Mouse (Mus musculus) heart, embryonic 15.5 days (tissue): ENCODE results near the gene Morn2. TPM values are rescaled to one million over a fixed set of nuclear protein-coding genes. Genes with fewer than 3 reads are reported as not detected.
A peak's percentile ranks its signal among the peaks of the same experiment; 100 is the strongest.

Source experiments
- ATAC-seq: fragments of 200-750 bp; cut with Nextera tagmentation; replicated peaks from 2 replicates; pipeline ENCODE4 v1.8.0; 2017; ENCODE audit warnings: low read depth, moderate TSS enrichment; ENCODE audit not compliant: insufficient number of reproducible peaks, insufficient read depth, low FRiP score
- H3K27ac ChIP-seq: fragments of 300-500 bp; sonication (generic); 2 replicates; pipeline ENCODE4 v1.5.1; 2015; ENCODE audit warnings: mild to moderate bottlenecking, inconsistent platforms
- H3K27me3 ChIP-seq: fragments of 300-500 bp; sonication (generic); 2 replicates; pipeline ENCODE4 v1.6.1; 2015; ENCODE audit warnings: inconsistent platforms
- H3K36me3 ChIP-seq: fragments of 300-500 bp; sonication (generic); 2 replicates; pipeline ENCODE4 v1.6.1; 2015; ENCODE audit warnings: mild to moderate bottlenecking, inconsistent platforms
- H3K4me1 ChIP-seq: fragments of 300-500 bp; sonication (generic); replicated peaks from 2 replicates; pipeline ENCODE4 v1.6.1; 2015; ENCODE audit warnings: inconsistent platforms
- H3K4me2 ChIP-seq: fragments of 300-500 bp; sonication (generic); 2 replicates; pipeline ENCODE4 v1.6.1; 2015; ENCODE audit warnings: inconsistent platforms, mild to moderate bottlenecking, moderate library complexity
- H3K4me3 ChIP-seq: fragments of 300-500 bp; sonication (generic); 2 replicates; pipeline ENCODE4 v1.5.1; 2015; ENCODE audit warnings: mild to moderate bottlenecking, inconsistent platforms
- H3K9ac ChIP-seq: fragments of 300-500 bp; sonication (generic); 2 replicates; pipeline ENCODE4 v1.6.1; 2015; ENCODE audit warnings: mild to moderate bottlenecking, inconsistent platforms
- H3K9me3 ChIP-seq: fragments of 300-500 bp; sonication (generic); replicated peaks from 2 replicates; pipeline ENCODE4 v1.6.1; 2016; ENCODE audit warnings: inconsistent platforms
- WGBS: fragments of 180-500 bp; shearing (Covaris S2); methylation state at CpG from one replicate; pipeline ENCODE4 v1.1.7; 2015; ENCODE audit warnings: mixed read lengths; 5-methylcytosine and 5-hydroxymethylcytosine counted together
- polyA plus RNA-seq: library from polyadenylated mRNA; unstranded; fragments of >200 nt; fragmentation: Nextera tagmentation; extraction: Ambion mirVana; gene quantifications from 2 replicates; pipeline ENCODE4 v1.2.1, GENCODE M21; 2015

The Morn2 gene
- polyA plus RNA-seq, 1 experiment from 2014 or later: 23.8 TPM

- H3K27me3 ChIP-seq: no peaks in the 10 kb centered on the region
- peak overlapping the region; percentile 51 for H3K27ac ChIP-seq
- peaks cover 11% of the 10 kb centered on the region for H3K36me3 ChIP-seq
- H3K9ac ChIP-seq: no peak overlapping the region
- H3K4me1 ChIP-seq: peaks cover 12% of the 10 kb centered on the region
- ATAC-seq: no peak
- H3K4me2 ChIP-seq: no peak overlapping the region
- H3K9me3 ChIP-seq: no peaks in the 10 kb centered on the region
- no peak overlapping the region for H3K4me3 ChIP-seq
- WGBS: 60% methylated on average over 4 of the region's 4 CpGs
These were observed 5.6 kb upstream of the Morn2 start for GRCm38 (mm10) chr17:80284446-80284845.

GRCm38 (mm10) chr17:80288012-80288411 is 2.0 kb upstream of the Morn2 start:
- Histone ChIP-seq H3K27me3 (no peaks in the 10 kb centered on the region), H3K27ac (no peak overlapping the region), H3K4me3 (no peak overlapping the region), H3K9ac (no peak overlapping the region), H3K9me3 (no peaks in the 10 kb centered on the region), H3K4me2 (no peak overlapping the region), H3K36me3 (no peaks in the 10 kb centered on the region), H3K4me1 (peaks cover 12% of the 10 kb centered on the region)
- WGBS: 76% methylated on average over 6 of the region's 6 CpGs
- ATAC-seq: no peak

GRCm38 (mm10) chr17:80289280-80290073 is 526 bp upstream of the Morn2 start:
- WGBS: 1% methylated on average over 30 of the region's 30 CpGs
- H3K27ac ChIP-seq: peak overlapping the region; percentile 89
- H3K9ac ChIP-seq: peak overlapping the region; percentile 86
- no peaks in the 10 kb centered on the region for H3K27me3 ChIP-seq
- no peaks in the 10 kb centered on the region for H3K9me3 ChIP-seq
- peak overlapping the region; percentile 90 for H3K4me3 ChIP-seq
- peak; percentile 32; the same call in 1 of the 2 replicates for ATAC-seq
- H3K4me1 ChIP-seq: peaks cover 12% of the 10 kb centered on the region
- no peaks in the 10 kb centered on the region for H3K36me3 ChIP-seq
- peak overlapping the region; percentile 85 for H3K4me2 ChIP-seq

GRCm38 (mm10) chr17:80291148-80291547 is 1.1 kb downstream of the Morn2 start:
- no peak for ATAC-seq
- WGBS: 16% methylated on average over 2 of the region's 2 CpGs
- no peak overlapping the region for H3K4me3 ChIP-seq
- no peaks in the 10 kb centered on the region for H3K27me3 ChIP-seq
- H3K4me1 ChIP-seq: peaks cover 12% of the 10 kb centered on the region
- H3K36me3 ChIP-seq: no peaks in the 10 kb centered on the region
- H3K9me3 ChIP-seq: no peaks in the 10 kb centered on the region
- H3K27ac ChIP-seq: no peak overlapping the region
- no peak overlapping the region for H3K4me2 ChIP-seq
- no peak overlapping the region for H3K9ac ChIP-seq

GRCm38 (mm10) chr17:80295258-80295657 is 5.3 kb downstream of the Morn2 start:
- no peak overlapping the region for H3K27ac ChIP-seq
- no peak overlapping the region for H3K9ac ChIP-seq
- no peaks in the 10 kb centered on the region for H3K9me3 ChIP-seq
- no peaks in the 10 kb centered on the region for H3K27me3 ChIP-seq
- 76% methylated on average over 5 of the region's 5 CpGs for WGBS
- no peaks in the 10 kb centered on the region for H3K4me1 ChIP-seq
- no peak for ATAC-seq
- H3K36me3 ChIP-seq: no peaks in the 10 kb centered on the region
- no peak overlapping the region for H3K4me2 ChIP-seq
- no peak overlapping the region for H3K4me3 ChIP-seq

GRCm38 (mm10) chr17:80298844-80299243 is 8.8 kb downstream of the Morn2 start:
- Histone ChIP-seq H3K4me2 (no peak overlapping the region), H3K4me3 (no peak overlapping the region), H3K36me3 (no peaks in the 10 kb centered on the region), H3K9ac (no peak overlapping the region), H3K27ac (no peak overlapping the region), H3K4me1 (no peaks in the 10 kb centered on the region), H3K9me3 (no peaks in the 10 kb centered on the region), H3K27me3 (no peaks in the 10 kb centered on the region)
- 85% methylated on average over 5 of the region's 5 CpGs for WGBS
- ATAC-seq: no peak

- no peak for ATAC-seq
- Histone ChIP-seq H3K9me3 (no peaks in the 10 kb centered on the region), H3K27ac (no peak within 1 kb of the TSS), H3K36me3 (no peaks in the 10 kb centered on the region), H3K4me1 (peaks cover 6% of the 10 kb centered on the region), H3K27me3 (no peaks in the 10 kb centered on the region), H3K4me3 (no peak within 1 kb of the TSS), H3K4me2 (no peak within 1 kb of the TSS), H3K9ac (no peak within 1 kb of the TSS)
- 59% methylated on average over 1 of the region's 1 CpGs for WGBS
These were observed 17.2 kb downstream of the Morn2 start, which contains the start of gene Arhgef33 for GRCm38 (mm10) chr17:80307251-80307650. TSS of gene Arhgef33 (plus strand) at chr17:80307407.

- H3K9ac ChIP-seq: no peak overlapping the region
- no peak overlapping the region for H3K27ac ChIP-seq
- WGBS: 52% methylated on average over 9 of the region's 9 CpGs
- no peaks in the 10 kb centered on the region for H3K36me3 ChIP-seq
- H3K4me2 ChIP-seq: no peak overlapping the region
- no peaks in the 10 kb centered on the region for H3K9me3 ChIP-seq
- no peak overlapping the region for H3K4me3 ChIP-seq
- no peak for ATAC-seq
- H3K27me3 ChIP-seq: no peaks in the 10 kb centered on the region
- peaks cover 6% of the 10 kb centered on the region for H3K4me1 ChIP-seq
These were observed 21.8 kb downstream of the Morn2 start for GRCm38 (mm10) chr17:80311761-80312160.

GRCm38 (mm10) chr17:80312405-80312804 is 22.4 kb downstream of the Morn2 start:
- ATAC-seq: no peak
- H3K4me2 ChIP-seq: no peak overlapping the region
- 78% methylated on average over 4 of the region's 4 CpGs for WGBS
- no peaks in the 10 kb centered on the region for H3K27me3 ChIP-seq
- peaks cover 6% of the 10 kb centered on the region for H3K4me1 ChIP-seq
- no peak overlapping the region for H3K4me3 ChIP-seq
- no peaks in the 10 kb centered on the region for H3K36me3 ChIP-seq
- H3K27ac ChIP-seq: no peak overlapping the region
- no peak overlapping the region for H3K9ac ChIP-seq
- no peaks in the 10 kb centered on the region for H3K9me3 ChIP-seq

- no peaks in the 10 kb centered on the region for H3K27me3 ChIP-seq
- H3K9me3 ChIP-seq: no peaks in the 10 kb centered on the region
- H3K27ac ChIP-seq: no peak overlapping the region
- H3K9ac ChIP-seq: no peak overlapping the region
- no peak for ATAC-seq
- H3K36me3 ChIP-seq: no peaks in the 10 kb centered on the region
- H3K4me3 ChIP-seq: no peak overlapping the region
- no peak overlapping the region for H3K4me2 ChIP-seq
- 54% methylated on average over 6 of the region's 6 CpGs for WGBS
- H3K4me1 ChIP-seq: peaks cover 10% of the 10 kb centered on the region
These were observed 32.2 kb downstream of the Morn2 start for GRCm38 (mm10) chr17:80322228-80322627.

GRCm38 (mm10) chr17:80323015-80323414 is 33.0 kb downstream of the Morn2 start:
- no peak overlapping the region for H3K4me3 ChIP-seq
- no peak for ATAC-seq
- no peak overlapping the region for H3K9ac ChIP-seq
- H3K4me2 ChIP-seq: no peak overlapping the region
- no peaks in the 10 kb centered on the region for H3K9me3 ChIP-seq
- WGBS: 76% methylated on average over 4 of the region's 4 CpGs
- no peaks in the 10 kb centered on the region for H3K27me3 ChIP-seq
- H3K36me3 ChIP-seq: no peaks in the 10 kb centered on the region
- H3K4me1 ChIP-seq: peaks cover 10% of the 10 kb centered on the region
- H3K27ac ChIP-seq: no peak overlapping the region

GRCm38 (mm10) chr17:80323658-80324057 is 33.7 kb downstream of the Morn2 start:
- no peak overlapping the region for H3K4me3 ChIP-seq
- 50% methylated on average over 8 of the region's 8 CpGs for WGBS
- H3K4me1 ChIP-seq: peaks cover 10% of the 10 kb centered on the region
- no peak for ATAC-seq
- no peaks in the 10 kb centered on the region for H3K36me3 ChIP-seq
- H3K27ac ChIP-seq: no peak overlapping the region
- H3K4me2 ChIP-seq: no peak overlapping the region
- no peak overlapping the region for H3K9ac ChIP-seq
- no peaks in the 10 kb centered on the region for H3K27me3 ChIP-seq
- H3K9me3 ChIP-seq: no peaks in the 10 kb centered on the region
